Mouse (Mus musculus): ENCODE results near the gene Tex9. TPM values are rescaled to one million over a fixed set of nuclear protein-coding genes. Genes with fewer than 3 reads are reported as not detected.

The Tex9 gene
- 23.6 TPM for polyA plus RNA-seq (2021)

- ChIA-PET CTCF (interaction anchor here (1.4 to 2.2 kb wide), 2 partner anchors 9 to 14 kb away, joined by 4 to 6 read pairs; no protein-coding TSS in a partner anchor), POLR2A (interaction anchor here (0.6 to 1.4 kb wide), 2 partner anchors 22 to 137 kb away, joined by 3 to 4 read pairs; no protein-coding TSS in a partner anchor)
- peak; percentile 20 for ATAC-seq
- in situ Hi-C loops (cut with MboI; ENCODE audit: low pct_unique_long_range_greater_than_20kb) = no loop called here
- DNase-seq (ENCODE audit: low read depth, low spot score) = no peak
- H3K27me3 ChIP-seq = peaks cover 10% of the 10 kb centered on the region
- TF ChIP-seq CTCF (IDR thresholded peaks at IDR 0.05) = no peak
Observed at GRCm38 (mm10) chr9:72492194-72492565, at the start of gene Tex9. Gene Tex9 (minus strand): TSS chr9:72492212.

DNA sequence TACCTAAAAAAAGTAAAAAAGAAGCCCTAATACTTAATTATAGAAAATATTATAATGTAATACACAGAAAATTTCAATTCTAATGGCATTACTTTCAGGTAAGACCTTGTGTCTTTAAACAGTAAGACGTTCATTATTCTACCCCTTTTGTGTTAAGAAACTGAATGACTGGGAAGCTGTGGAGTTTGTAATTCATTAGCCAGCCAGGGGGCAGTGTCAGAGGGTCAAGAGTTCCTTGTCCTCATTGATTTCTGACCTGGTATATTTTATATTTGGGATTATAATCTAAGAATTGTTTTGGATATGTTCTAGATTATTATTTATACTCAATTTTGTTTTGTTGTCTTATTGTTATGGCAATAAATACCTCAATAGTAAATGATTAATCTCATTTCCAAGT is 45.1 kb upstream of the Tex9 start:
- POLR2A ChIA-PET = interaction anchor here (0.7 kb wide), 1 partner anchor 9 kb away, joined by 5 read pairs; no protein-coding TSS in a partner anchor
- TF ChIP-seq CTCF (IDR thresholded peaks at IDR 0.05) = no peak
- DNase-seq (ENCODE audit: low read depth, low spot score) = no peak
- no peak for ATAC-seq
- in situ Hi-C loops (cut with MboI; ENCODE audit: low pct_unique_long_range_greater_than_20kb) = loop anchor here (10.0 kb wide), 1 partner anchor 138 kb away; no protein-coding TSS in a partner anchor
- H3K27me3 ChIP-seq = no peaks in the 10 kb centered on the region
- CTCF ChIA-PET = no interaction called here

GRCm38 (mm10) chr9:72535394-72535793 is 43.4 kb upstream of the Tex9 start:
- ATAC-seq (no peak), DNase-seq (ENCODE audit: low read depth, low spot score) (no peak)
- ChIA-PET POLR2A (no interaction called here), CTCF (no interaction called here)
- TF ChIP-seq CTCF (IDR thresholded peaks at IDR 0.05) = no peak
- in situ Hi-C loops (cut with MboI; ENCODE audit: low pct_unique_long_range_greater_than_20kb) = loop anchor here (10.0 kb wide), 1 partner anchor 139 kb away; no protein-coding TSS in a partner anchor
- H3K27me3 ChIP-seq = no peaks in the 10 kb centered on the region

DNA sequence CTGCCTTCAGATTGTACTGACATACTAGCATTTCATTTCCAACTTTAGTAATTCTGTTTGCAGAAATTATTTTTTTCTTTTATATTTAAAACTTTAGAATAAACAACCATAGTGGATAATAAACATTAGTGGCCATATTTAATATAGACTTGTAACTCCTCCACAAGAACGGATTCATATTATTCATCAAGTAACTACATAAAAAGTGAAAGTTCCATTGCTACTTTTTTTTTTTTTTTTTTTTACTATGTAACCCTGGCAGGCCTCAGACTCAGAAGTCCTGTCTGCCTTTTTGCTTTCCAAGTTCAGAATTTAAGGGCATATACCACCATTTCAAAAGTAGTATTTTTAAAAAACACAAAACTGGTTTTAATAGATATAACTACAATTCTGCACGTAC is 43.0 kb upstream of the Tex9 start:
- in situ Hi-C loops (cut with MboI; ENCODE audit: low pct_unique_long_range_greater_than_20kb) = loop anchor here (10.0 kb wide), 1 partner anchor 140 kb away; no protein-coding TSS in a partner anchor
- TF ChIP-seq CTCF (IDR thresholded peaks at IDR 0.05) = no peak
- CTCF ChIA-PET = no interaction called here
- DNase-seq (ENCODE audit: low read depth, low spot score) = no peak
- no peak for ATAC-seq
- POLR2A ChIA-PET = no interaction called here
- H3K27me3 ChIP-seq = no peaks in the 10 kb centered on the region

DNA sequence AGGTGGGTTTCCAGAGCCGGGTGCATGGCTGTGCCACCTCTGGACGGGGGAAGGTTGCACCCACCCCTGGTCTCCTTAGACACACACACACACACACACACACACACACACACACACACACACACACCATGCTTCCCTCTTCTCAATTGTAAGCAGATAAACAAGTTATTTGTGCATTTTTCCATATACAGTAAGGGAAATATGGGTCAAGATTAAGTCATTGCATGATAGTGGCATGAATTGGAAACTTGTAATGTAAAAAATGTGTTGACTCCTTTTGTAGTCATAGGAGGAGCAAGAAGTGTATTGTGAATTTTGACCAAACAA is 41.0 kb upstream of the Tex9 start:
- TF ChIP-seq CTCF (IDR thresholded peaks at IDR 0.05) = no peak
- DNase-seq (ENCODE audit: low read depth, low spot score) (no peak), ATAC-seq (no peak)
- in situ Hi-C loops (cut with MboI; ENCODE audit: low pct_unique_long_range_greater_than_20kb) = loop anchor here (10.0 kb wide), 1 partner anchor 142 kb away; no protein-coding TSS in a partner anchor
- CTCF ChIA-PET = no interaction called here
- POLR2A ChIA-PET = interaction anchor here (1.3 kb wide), 1 partner anchor 130 kb away, joined by 6 read pairs; no protein-coding TSS in a partner anchor
- H3K27me3 ChIP-seq = no peaks in the 10 kb centered on the region

- H3K27me3 ChIP-seq = no peaks in the 10 kb centered on the region
- ChIA-PET CTCF (no interaction called here), POLR2A (interaction anchor here (1.3 kb wide), 1 partner anchor 131 kb away, joined by 6 read pairs; no protein-coding TSS in a partner anchor)
- no peak for DNase-seq (ENCODE audit: low read depth, low spot score)
- in situ Hi-C loops (cut with MboI; ENCODE audit: low pct_unique_long_range_greater_than_20kb) = loop anchor here (10.0 kb wide), 1 partner anchor 142 kb away; no protein-coding TSS in a partner anchor
- no peak for TF ChIP-seq CTCF (IDR thresholded peaks at IDR 0.05)
- peak; percentile 19 for ATAC-seq
Observed at GRCm38 (mm10) chr9:72532381-72533088, 40.5 kb upstream of the Tex9 start.

DNA sequence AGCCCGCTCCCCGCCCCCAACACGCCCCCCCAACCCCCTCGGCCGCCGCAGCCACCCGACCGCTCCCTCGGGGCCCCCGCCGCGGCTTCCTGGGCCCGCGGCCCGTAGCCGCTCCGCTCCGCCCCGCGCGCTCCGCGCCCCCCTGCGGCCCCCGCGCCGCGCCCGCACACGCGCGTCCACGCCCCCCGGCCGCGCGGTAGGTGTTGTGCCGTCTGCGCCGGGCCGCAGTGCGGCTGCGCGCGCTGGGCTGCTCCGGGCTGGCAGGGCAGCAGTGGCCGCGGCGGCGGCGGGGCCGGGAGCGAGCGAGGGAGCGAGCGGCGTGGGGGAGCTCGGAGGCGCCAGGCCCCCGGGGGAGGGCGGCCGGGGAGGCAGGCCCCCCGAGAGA is 40.0 kb upstream of the Tex9 start, which contains the start of gene Rfx7:
Gene Rfx7 (plus strand): TSS at position 245 of the 385 bp plus-strand sequence.
- peak; percentile 72 for ATAC-seq
- ChIA-PET POLR2A (interaction anchor here (1.3 kb wide), 1 partner anchor 131 kb away, joined by 6 read pairs; no protein-coding TSS in a partner anchor), CTCF (interaction anchor here (0.8 to 1.5 kb wide), 3 partner anchors 9 to 65 kb away, joined by 3 read pairs; no protein-coding TSS in a partner anchor)
- in situ Hi-C loops (cut with MboI; ENCODE audit: low pct_unique_long_range_greater_than_20kb) = loop anchor here (10.0 kb wide), 1 partner anchor 143 kb away; no protein-coding TSS in a partner anchor
- no peak for TF ChIP-seq CTCF (IDR thresholded peaks at IDR 0.05)
- H3K27me3 ChIP-seq = no peaks in the 10 kb centered on the region
- DNase-seq (ENCODE audit: low read depth, low spot score) = no peak

DNA sequence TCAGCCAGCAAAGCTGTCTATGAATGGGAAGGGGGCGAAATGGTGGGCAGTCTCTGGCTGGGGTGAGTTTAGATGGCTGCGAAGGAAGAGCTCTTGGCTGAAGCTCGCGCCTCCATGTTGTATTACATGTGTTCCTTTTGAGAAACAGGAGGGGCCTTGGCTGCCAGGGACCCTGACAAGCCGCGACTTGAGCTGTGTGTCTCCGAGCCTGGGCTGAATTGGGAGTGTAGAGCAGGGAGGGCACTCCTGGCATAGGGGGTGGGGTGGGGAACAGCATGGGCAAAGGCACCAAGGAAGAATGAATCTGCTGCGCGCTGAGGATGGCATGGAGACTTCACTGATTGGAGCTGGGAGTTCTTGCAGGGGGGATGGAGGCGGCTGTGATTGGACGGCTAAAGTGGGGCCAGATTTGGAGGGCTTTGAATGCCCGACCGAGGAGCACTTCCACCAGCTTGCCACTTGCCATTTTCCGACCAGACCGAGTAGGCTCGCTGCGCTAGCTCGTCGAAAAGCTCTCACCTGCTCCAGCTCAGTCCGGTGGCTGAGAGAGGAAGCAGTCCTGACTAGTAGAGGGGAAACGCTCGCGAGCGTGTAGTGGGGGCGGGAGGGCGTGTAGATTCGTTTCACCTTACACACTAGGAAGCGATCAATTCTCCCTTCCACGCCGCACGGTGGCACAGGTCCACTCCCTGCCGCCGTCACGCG is 39.4 kb upstream of the Tex9 start:
- POLR2A ChIA-PET = interaction anchor here (1.3 kb wide), 1 partner anchor 132 kb away, joined by 6 read pairs; no protein-coding TSS in a partner anchor
- ATAC-seq (peak; percentile 71), DNase-seq (ENCODE audit: low read depth, low spot score) (peak; percentile 48)
- TF ChIP-seq CTCF (IDR thresholded peaks at IDR 0.05) = no peak
- in situ Hi-C loops (cut with MboI; ENCODE audit: low pct_unique_long_range_greater_than_20kb) = loop anchor here (10.0 kb wide), 1 partner anchor 143 kb away; no protein-coding TSS in a partner anchor
- no peaks in the 10 kb centered on the region for H3K27me3 ChIP-seq
- CTCF ChIA-PET = interaction anchor here (0.8 to 1.5 kb wide), 4 partner anchors 10 to 66 kb away, joined by 3 to 5 read pairs (median 3); no protein-coding TSS in a partner anchor

DNA sequence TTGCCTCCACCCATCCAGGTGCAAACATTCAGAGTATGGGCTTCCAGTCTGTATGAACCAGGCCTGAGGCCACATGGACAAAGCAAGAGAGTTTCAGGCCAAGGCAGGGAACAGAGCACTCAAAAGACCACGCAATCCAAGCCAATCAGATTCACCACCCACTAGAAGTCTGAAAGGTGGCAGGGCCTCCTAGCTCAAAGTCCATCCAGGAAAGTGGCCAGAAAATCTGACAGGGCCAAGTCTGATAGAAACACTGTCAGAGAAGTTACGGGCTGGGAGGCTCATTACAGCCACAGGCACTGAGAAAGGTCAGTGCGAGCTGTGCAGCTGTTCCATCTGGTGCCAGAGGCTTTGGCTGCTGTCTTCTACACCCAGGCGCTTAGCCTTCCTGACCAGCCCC is 38.8 kb upstream of the Tex9 start:
- no peak for DNase-seq (ENCODE audit: low read depth, low spot score)
- no peaks in the 10 kb centered on the region for H3K27me3 ChIP-seq
- CTCF ChIA-PET = interaction anchor here (1.5 kb wide), 2 partner anchors 13 to 51 kb away, joined by 3 to 5 read pairs; no protein-coding TSS in a partner anchor
- in situ Hi-C loops (cut with MboI; ENCODE audit: low pct_unique_long_range_greater_than_20kb) = loop anchor here (10.0 kb wide), 1 partner anchor 144 kb away; no protein-coding TSS in a partner anchor
- ATAC-seq = no peak
- no peak for TF ChIP-seq CTCF (IDR thresholded peaks at IDR 0.05)
- POLR2A ChIA-PET = no interaction called here

DNA sequence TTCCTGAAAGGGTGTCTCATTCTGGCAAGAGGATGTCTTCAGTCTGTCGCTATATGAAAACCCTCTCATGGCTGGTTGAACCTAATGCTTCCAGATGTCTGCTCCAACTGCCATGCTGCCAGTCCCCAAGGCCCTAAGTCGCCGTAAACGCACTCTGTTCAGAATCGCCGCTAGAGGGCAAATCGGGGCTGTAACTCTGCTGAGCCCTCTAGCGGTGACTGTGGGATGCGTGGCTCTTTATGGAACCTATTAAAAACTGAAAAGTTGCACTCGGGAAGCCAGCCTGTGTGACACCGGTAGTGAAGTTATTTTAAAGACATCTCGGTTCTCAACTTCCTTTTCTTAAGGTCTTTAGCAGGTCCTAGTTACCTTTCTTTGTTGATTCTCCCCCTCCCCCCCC is 38.2 kb upstream of the Tex9 start:
- peak; percentile 100 for TF ChIP-seq CTCF (IDR thresholded peaks at IDR 0.05)
- in situ Hi-C loops (cut with MboI; ENCODE audit: low pct_unique_long_range_greater_than_20kb) = loop anchor here (10.0 kb wide), 1 partner anchor 145 kb away; no protein-coding TSS in a partner anchor
- DNase-seq (ENCODE audit: low read depth, low spot score) (no peak), ATAC-seq (peak; percentile 25)
- no peaks in the 10 kb centered on the region for H3K27me3 ChIP-seq
- POLR2A ChIA-PET = no interaction called here
- CTCF ChIA-PET = interaction anchor here (1.5 kb wide), 1 partner anchor 14 kb away, joined by 5 read pairs; no protein-coding TSS in a partner anchor
